8 mouse cellular contexts compared by ENCODE assay signal in the genomic region with DNA sequence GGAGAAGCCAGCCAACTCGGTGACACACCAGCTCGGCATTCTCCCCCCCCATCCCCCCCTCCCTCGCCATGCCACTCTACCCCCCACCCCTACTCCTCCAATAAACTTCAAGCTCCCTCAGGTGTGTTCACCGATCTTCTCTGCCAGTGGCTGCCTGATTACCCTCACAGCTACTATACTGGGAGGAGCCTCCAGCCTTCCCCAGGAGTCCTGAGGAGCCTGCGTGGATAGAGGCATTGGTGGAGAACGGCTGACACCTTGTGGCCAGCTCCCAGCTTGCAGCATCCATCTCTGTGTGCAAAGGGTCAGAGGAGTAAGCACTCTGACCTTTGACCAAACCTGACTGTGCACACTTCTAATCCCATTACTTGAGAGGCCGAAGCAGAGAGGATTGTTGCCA. TPM values are rescaled to one million over a fixed set of nuclear protein-coding genes. Genes with fewer than 3 reads are reported as not detected.
A peak's percentile ranks its signal among the peaks of the same experiment; 100 is the strongest.
DNase-seq lines count a peak whose midpoint lies in the region; ATAC-seq and TF ChIP-seq lines count a peak whose summit lies in the region.

No protein-coding gene starts in this region.

- peak; percentile 90 for DNase-seq in CD4-positive, CD25-positive, alpha-beta regulatory T cell, adult 2 months (ENCODE audit: low read depth, low spot score)

- H3K4me2 ChIP-seq in heart, embryonic 12.5 days, result peak overlapping the region; percentile 22; the same call in 1 of the 2 replicates
- H3K4me2 ChIP-seq in kidney, embryonic 16.5 days (replicated peaks; ENCODE audit: low read depth, low read length), result peak overlapping the region; percentile 37
- peak overlapping the region; percentile 37; the same call in 1 of the 2 replicates for H3K4me2 ChIP-seq in liver, embryonic 15.5 days
- 0 out of 2 replicates have a peak overlapping the region, but pooled peaks have one; percentile 27 for H3K4me2 ChIP-seq in neural tube, embryonic 12.5 days (replicated peaks)

- no peak overlapping the region for H3K27ac ChIP-seq in bone marrow, adult 2 months (ENCODE audit: control insufficient read depth, insufficient read depth, low read depth, low read length, poor library complexity)
- no peak overlapping the region for H3K27ac ChIP-seq in embryonic fibroblast, embryonic 13.5 days (ENCODE audit: insufficient read depth, low read length)
- no peak overlapping the region for H3K27ac ChIP-seq in heart, embryonic 12.5 days (ENCODE audit: poor library complexity, severe bottlenecking)
- H3K27ac ChIP-seq in kidney, embryonic 16.5 days (ENCODE audit: low read length), result no peak overlapping the region
- no peak overlapping the region for H3K27ac ChIP-seq in liver, embryonic 15.5 days (replicated peaks)
- H3K27ac ChIP-seq in neural tube, embryonic 12.5 days, result no peak overlapping the region
- no peak overlapping the region for H3K27ac ChIP-seq in testis, adult 2 months (ENCODE audit: control insufficient read depth, insufficient read depth, low read depth, low read length)

- 6% methylated on average over 7 of the region's 7 CpGs for WGBS in bone marrow, adult 2 months
- 8% methylated on average over 7 of the region's 7 CpGs for WGBS in heart, embryonic 12.5 days
- 4% methylated on average over 7 of the region's 7 CpGs for WGBS in kidney, embryonic 16.5 days
- WGBS in liver, embryonic 15.5 days (ENCODE audit: insufficient replicate concordance), result 7% methylated on average over 7 of the region's 7 CpGs
- 9% methylated on average over 7 of the region's 7 CpGs for WGBS in neural tube, embryonic 12.5 days

- peaks cover 2% of the 10 kb centered on the region; the same call in 1 of the 2 replicates for H3K4me1 ChIP-seq in bone marrow, adult 2 months (ENCODE audit: control insufficient read depth, insufficient read depth, low read length)
- H3K4me1 ChIP-seq in embryonic fibroblast, embryonic 13.5 days (ENCODE audit: control insufficient read depth, insufficient read depth, low read length), result peaks cover 6% of the 10 kb centered on the region
- H3K4me1 ChIP-seq in heart, embryonic 12.5 days (replicated peaks), result peaks cover 22% of the 10 kb centered on the region
- peaks cover 25% of the 10 kb centered on the region for H3K4me1 ChIP-seq in kidney, embryonic 16.5 days (ENCODE audit: insufficient read depth, low read length)
- H3K4me1 ChIP-seq in liver, embryonic 15.5 days (replicated peaks), result peaks cover 25% of the 10 kb centered on the region
- peaks cover 11% of the 10 kb centered on the region; the same call in 1 of the 2 replicates for H3K4me1 ChIP-seq in neural tube, embryonic 12.5 days
- H3K4me1 ChIP-seq in testis, adult 2 months (ENCODE audit: control insufficient read depth, insufficient read depth, low read length), result peaks cover 15% of the 10 kb centered on the region

- TF ChIP-seq CTCF in bone marrow, adult 2 months (IDR thresholded peaks at IDR 0.05; ENCODE audit: control insufficient read depth, insufficient read depth, low read length), result peak; percentile 97
- peak; percentile 96 for TF ChIP-seq CTCF in embryonic fibroblast, embryonic 13.5 days (IDR thresholded peaks at IDR 0.05; ENCODE audit: borderline replicate concordance, insufficient read depth, low read length)
- TF ChIP-seq CTCF in testis, adult 2 months (IDR thresholded peaks at IDR 0.05; ENCODE audit: control insufficient read depth, insufficient read depth, insufficient replicate concordance, low read depth, low read length), result peak; percentile 76; the same call in 1 of the 2 replicates

- H3K9me3 ChIP-seq in heart, embryonic 12.5 days (replicated peaks), result no peaks in the 10 kb centered on the region
- H3K9me3 ChIP-seq in kidney, embryonic 16.5 days (ENCODE audit: low read length), result no peaks in the 10 kb centered on the region
- H3K9me3 ChIP-seq in liver, embryonic 15.5 days (replicated peaks), result no peaks in the 10 kb centered on the region
- no peaks in the 10 kb centered on the region for H3K9me3 ChIP-seq in neural tube, embryonic 12.5 days

- H3K9ac ChIP-seq in heart, embryonic 12.5 days, result no peak overlapping the region
- H3K9ac ChIP-seq in kidney, embryonic 16.5 days (replicated peaks; ENCODE audit: low read length), result no peak overlapping the region
- no peak overlapping the region for H3K9ac ChIP-seq in liver, embryonic 15.5 days
- no peak overlapping the region for H3K9ac ChIP-seq in neural tube, embryonic 12.5 days

- peaks cover 24% of the 10 kb centered on the region; the same call in 1 of the 2 replicates for H3K27me3 ChIP-seq in heart, embryonic 12.5 days (replicated peaks)
- H3K27me3 ChIP-seq in kidney, embryonic 16.5 days (ENCODE audit: insufficient read depth, low read length), result no peaks in the 10 kb centered on the region
- H3K27me3 ChIP-seq in liver, embryonic 15.5 days, result no peaks in the 10 kb centered on the region
- no peaks in the 10 kb centered on the region for H3K27me3 ChIP-seq in neural tube, embryonic 12.5 days (replicated peaks)
- no peaks in the 10 kb centered on the region for H3K27me3 ChIP-seq in testis, adult 2 months (ENCODE audit: control insufficient read depth, insufficient read depth, low read length)

- H3K36me3 ChIP-seq in heart, embryonic 12.5 days, result no peaks in the 10 kb centered on the region
- H3K36me3 ChIP-seq in kidney, embryonic 16.5 days (ENCODE audit: insufficient read depth, low read length), result no peaks in the 10 kb centered on the region
- H3K36me3 ChIP-seq in liver, embryonic 15.5 days (replicated peaks), result no peaks in the 10 kb centered on the region
- H3K36me3 ChIP-seq in neural tube, embryonic 12.5 days, result no peaks in the 10 kb centered on the region
- no peaks in the 10 kb centered on the region for H3K36me3 ChIP-seq in testis, adult 2 months (ENCODE audit: control insufficient read depth, insufficient read depth, low read length)

- peak; percentile 74; the same call in 1 of the 2 replicates for ATAC-seq in heart, embryonic 12.5 days (ENCODE audit: insufficient number of reproducible peaks, low FRiP score)
- peak; percentile 84 for ATAC-seq in kidney, embryonic 16.5 days (ENCODE audit: low FRiP score, low TSS enrichment)
- ATAC-seq in liver, embryonic 15.5 days (ENCODE audit: insufficient read depth), result peak; percentile 68
- peak; percentile 64 for ATAC-seq in neural tube, embryonic 12.5 days (ENCODE audit: low FRiP score, low read depth)

- no peak for TF ChIP-seq POLR2A in bone marrow, adult 2 months (IDR thresholded peaks at IDR 0.05; ENCODE audit: borderline replicate concordance, control insufficient read depth, low read depth, low read length)
- TF ChIP-seq POLR2A in embryonic fibroblast, embryonic 13.5 days (IDR thresholded peaks at IDR 0.05; ENCODE audit: low read depth, low read length), result no peak
- no peak for TF ChIP-seq POLR2A in testis, adult 2 months (IDR thresholded peaks at IDR 0.05; ENCODE audit: control insufficient read depth, low read depth, low read length)

- no peak overlapping the region for H3K4me3 ChIP-seq in bone marrow, adult 2 months (replicated peaks; ENCODE audit: control insufficient read depth, low read depth, low read length)
- H3K4me3 ChIP-seq in embryonic fibroblast, embryonic 13.5 days (ENCODE audit: insufficient read depth, low read length), result no peak overlapping the region
- no peak overlapping the region for H3K4me3 ChIP-seq in heart, embryonic 12.5 days
- no peak overlapping the region for H3K4me3 ChIP-seq in kidney, embryonic 16.5 days (ENCODE audit: low read length)
- no peak overlapping the region for H3K4me3 ChIP-seq in liver, embryonic 15.5 days (replicated peaks)
- H3K4me3 ChIP-seq in neural tube, embryonic 12.5 days, result no peak overlapping the region
- H3K4me3 ChIP-seq in testis, adult 2 months (ENCODE audit: control insufficient read depth, low read depth, low read length), result no peak overlapping the region

RNA-seq across cellular contexts. Expression of a gene that starts 6.8 kb away (rescaled TPM):
- 29.2 and 65.3 TPM in 2 replicates for polyA plus RNA-seq in bone marrow, adult 2 months (2011; ENCODE audit: insufficient read depth, insufficient read length, low replicate concordance, missing spikeins)
- 36.4 and 37.0 TPM in 2 replicates for polyA plus RNA-seq in embryonic fibroblast, embryonic 13.5 days (2011; ENCODE audit: insufficient read length, low read depth, missing spikeins)
- polyA plus RNA-seq in heart, embryonic 12.5 days (2016; fragmentation: Nextera tagmentation; extraction: Ambion mirVana), result 36.8 and 38.5 TPM in 2 replicates
- 27.4 and 33.9 TPM in 2 replicates for polyA plus RNA-seq in kidney, embryonic 16.5 days (2015; fragmentation: Nextera tagmentation; extraction: Ambion mirVana)
- polyA plus RNA-seq in liver, embryonic 15.5 days (2015; fragmentation: Nextera tagmentation; extraction: Ambion mirVana), result 18.3 and 20.8 TPM in 2 replicates
- 42.9 and 49.3 TPM in 2 replicates for polyA plus RNA-seq in neural tube, embryonic 12.5 days (2016; fragmentation: Nextera tagmentation; extraction: Ambion mirVana)
- 26.5 and 29.5 TPM in 2 replicates for polyA plus RNA-seq in testis, adult 2 months (2012; rRNA removed)

RNA-seq across cellular contexts. Expression of a gene that starts 32.6 kb away (rescaled TPM):
- polyA plus RNA-seq in bone marrow, adult 2 months (2011; ENCODE audit: insufficient read depth, insufficient read length, low replicate concordance, missing spikeins), result 0.54 TPM in 1 of 2 replicates, not detected in the other
- polyA plus RNA-seq in embryonic fibroblast, embryonic 13.5 days (2011; ENCODE audit: insufficient read length, low read depth, missing spikeins), result 0.17 and 0.23 TPM in 2 replicates
- polyA plus RNA-seq in heart, embryonic 12.5 days (2016; fragmentation: Nextera tagmentation; extraction: Ambion mirVana), result 0.08 and 0.20 TPM in 2 replicates
- polyA plus RNA-seq in kidney, embryonic 16.5 days (2015; fragmentation: Nextera tagmentation; extraction: Ambion mirVana), result 5.4 and 6.3 TPM in 2 replicates
- 3.7 and 5.0 TPM in 2 replicates for polyA plus RNA-seq in liver, embryonic 15.5 days (2015; fragmentation: Nextera tagmentation; extraction: Ambion mirVana)
- 0.29 and 0.57 TPM in 2 replicates for polyA plus RNA-seq in neural tube, embryonic 12.5 days (2016; fragmentation: Nextera tagmentation; extraction: Ambion mirVana)
- polyA plus RNA-seq in testis, adult 2 months (2012; rRNA removed), result 0.95 and 1.3 TPM in 2 replicates
